Mouse (Mus musculus) limb, embryonic 11.5 days (tissue): ENCODE measurements around the gene Asap2. TPM values are rescaled to one million over a fixed set of nuclear protein-coding genes. Genes with fewer than 3 reads are reported as not detected.

Experiments used
- ATAC-seq: fragments of 200-750 bp; cut with Nextera tagmentation; 2 replicates; pipeline ENCODE4 v1.8.0; 2017; ENCODE audit warnings: low read depth; ENCODE audit not compliant: insufficient number of reproducible peaks, low FRiP score, low TSS enrichment
- DNase-seq: peaks from one replicate; pipeline ENCODE4 v3.0.0-alpha.2; 2015; ENCODE audit warnings: low spot score
- H3K27ac ChIP-seq: fragments of 300-500 bp; sonication (generic); replicated peaks from 2 replicates; pipeline ENCODE4 v1.5.1; 2014; ENCODE audit warnings: low read depth, mild to moderate bottlenecking, low read length
- H3K27me3 ChIP-seq: fragments of 300-500 bp; sonication (generic); 2 replicates; pipeline ENCODE4 v1.6.1; 2014; ENCODE audit warnings: mild to moderate bottlenecking, low read length, mixed read lengths; ENCODE audit not compliant: control insufficient read depth, insufficient read depth
- H3K36me3 ChIP-seq: fragments of 300-500 bp; sonication (generic); 2 replicates; pipeline ENCODE4 v1.6.1; 2014; ENCODE audit warnings: mild to moderate bottlenecking, low read length, moderate library complexity, mixed read lengths; ENCODE audit not compliant: control insufficient read depth, insufficient read depth
- H3K4me1 ChIP-seq: fragments of 300-500 bp; sonication (generic); 2 replicates; pipeline ENCODE4 v1.6.1; 2014; ENCODE audit warnings: low read length, mixed read lengths; ENCODE audit not compliant: control insufficient read depth, insufficient read depth
- H3K4me2 ChIP-seq: fragments of 300-500 bp; sonication (generic); 2 replicates; pipeline ENCODE4 v1.6.1; 2014; ENCODE audit warnings: low read depth, mild to moderate bottlenecking, moderate library complexity; ENCODE audit not compliant: severe bottlenecking
- H3K4me3 ChIP-seq: fragments of 300-500 bp; sonication (generic); 2 replicates; pipeline ENCODE4 v1.5.1; 2014; ENCODE audit warnings: low read depth, low read length
- H3K9ac ChIP-seq: fragments of 300-500 bp; sonication (generic); 2 replicates; pipeline ENCODE4 v1.6.1; 2014; ENCODE audit warnings: mild to moderate bottlenecking, low read length
- H3K9me3 ChIP-seq: fragments of 300-500 bp; sonication (generic); 2 replicates; pipeline ENCODE4 v1.6.1; 2016; ENCODE audit warnings: low read length; ENCODE audit not compliant: control insufficient read depth
- WGBS: fragments of 180-500 bp; shearing (Covaris S2); extraction: QIAGEN DNeasy Blood & Tissue Kit; methylation state at CpG from one replicate; pipeline ENCODE4 v1.1.7; 2014; 5-methylcytosine and 5-hydroxymethylcytosine counted together
- polyA plus RNA-seq: library from polyadenylated mRNA; unstranded; fragments of >200 nt; fragmentation: Nextera tagmentation; extraction: Ambion mirVana; gene quantifications from 2 replicates; pipeline ENCODE4 v1.2.1, GENCODE M21; 2014

The Asap2 gene
- polyA plus RNA-seq, 1 experiment from 2014 or later: 19.0 TPM

- H3K4me3 ChIP-seq: no peak overlapping the region
- no peaks in the 10 kb centered on the region for H3K9me3 ChIP-seq
- H3K27me3 ChIP-seq: no peaks in the 10 kb centered on the region
- 82% methylated on average over 8 of the region's 8 CpGs for WGBS
- no peak for ATAC-seq
- H3K4me1 ChIP-seq: no peaks in the 10 kb centered on the region
- H3K27ac ChIP-seq: no peak overlapping the region
- DNase-seq: no peak
- H3K9ac ChIP-seq: no peak overlapping the region
- H3K36me3 ChIP-seq: no peaks in the 10 kb centered on the region
- no peak overlapping the region for H3K4me2 ChIP-seq
Measured at GRCm38 (mm10) chr12:21153279-21153707, 163.0 kb downstream of the Asap2 start.

GRCm38 (mm10) chr12:21155062-21155461 lies 164.8 kb downstream of the Asap2 start:
- Histone ChIP-seq H3K27me3 (no peaks in the 10 kb centered on the region), H3K36me3 (no peaks in the 10 kb centered on the region), H3K27ac (no peak overlapping the region), H3K4me3 (no peak overlapping the region), H3K4me2 (no peak overlapping the region), H3K9ac (no peak overlapping the region), H3K9me3 (no peaks in the 10 kb centered on the region), H3K4me1 (peaks cover 9% of the 10 kb centered on the region; the same call in 1 of the 2 replicates)
- WGBS: 64% methylated on average over 4 of the region's 4 CpGs
- DNase-seq: no peak
- ATAC-seq: no peak

DNA sequence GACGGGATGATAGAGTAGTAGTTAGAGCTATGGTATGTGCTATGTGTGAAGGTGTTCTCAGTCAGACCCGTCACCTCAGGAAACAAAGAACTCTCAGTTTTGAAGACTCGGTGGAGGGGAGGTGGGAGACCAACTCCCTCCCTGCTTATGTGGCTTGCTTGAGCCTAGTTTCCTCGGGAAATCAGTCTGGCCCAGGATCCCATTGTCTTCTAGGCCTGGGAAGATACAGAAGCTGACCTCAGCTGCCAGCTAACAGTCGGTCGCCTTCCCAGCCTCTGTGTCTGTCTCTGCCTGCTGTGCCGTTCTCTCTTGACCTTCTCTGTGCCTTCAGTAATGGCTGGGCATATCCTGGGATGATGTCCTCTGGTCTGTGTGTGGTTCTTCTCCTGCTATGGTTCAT lies 169.0 kb downstream of the Asap2 start:
- Histone ChIP-seq H3K9ac (no peak overlapping the region), H3K4me3 (no peak overlapping the region), H3K4me1 (peaks cover 19% of the 10 kb centered on the region), H3K9me3 (no peaks in the 10 kb centered on the region), H3K27ac (no peak overlapping the region), H3K36me3 (no peaks in the 10 kb centered on the region), H3K27me3 (no peaks in the 10 kb centered on the region), H3K4me2 (no peak overlapping the region)
- no peak for DNase-seq
- WGBS: 79% methylated on average over 7 of the region's 7 CpGs
- ATAC-seq: no peak

- Histone ChIP-seq H3K4me1 (peaks cover 23% of the 10 kb centered on the region), H3K4me3 (no peak overlapping the region), H3K4me2 (no peak overlapping the region), H3K36me3 (no peaks in the 10 kb centered on the region), H3K9ac (no peak overlapping the region), H3K9me3 (no peaks in the 10 kb centered on the region), H3K27ac (no peak overlapping the region), H3K27me3 (no peaks in the 10 kb centered on the region)
- no peak for DNase-seq
- ATAC-seq: no peak
- 80% methylated on average over 8 of the region's 8 CpGs for WGBS
Measured at GRCm38 (mm10) chr12:21160327-21160828, 170.1 kb downstream of the Asap2 start.

GRCm38 (mm10) chr12:21161841-21162240 lies 171.6 kb downstream of the Asap2 start:
- H3K9me3 ChIP-seq: no peaks in the 10 kb centered on the region
- no peak overlapping the region for H3K27ac ChIP-seq
- no peak overlapping the region for H3K9ac ChIP-seq
- no peaks in the 10 kb centered on the region for H3K36me3 ChIP-seq
- H3K4me2 ChIP-seq: no peak overlapping the region
- no peak for DNase-seq
- peaks cover 36% of the 10 kb centered on the region for H3K4me1 ChIP-seq
- no peak for ATAC-seq
- no peak overlapping the region for H3K4me3 ChIP-seq
- 89% methylated on average over 4 of the region's 4 CpGs for WGBS
- H3K27me3 ChIP-seq: no peaks in the 10 kb centered on the region

GRCm38 (mm10) chr12:21163706-21164105 lies 173.4 kb downstream of the Asap2 start:
- no peaks in the 10 kb centered on the region for H3K9me3 ChIP-seq
- no peak overlapping the region for H3K4me2 ChIP-seq
- peaks cover 42% of the 10 kb centered on the region for H3K4me1 ChIP-seq
- no peaks in the 10 kb centered on the region for H3K27me3 ChIP-seq
- H3K4me3 ChIP-seq: no peak overlapping the region
- no peak overlapping the region for H3K9ac ChIP-seq
- no peak for ATAC-seq
- no peaks in the 10 kb centered on the region for H3K36me3 ChIP-seq
- H3K27ac ChIP-seq: no peak overlapping the region
- 19% methylated on average over 3 of the region's 3 CpGs for WGBS
- DNase-seq: no peak

- Histone ChIP-seq H3K36me3 (0 out of 2 replicates have a peak, but pooled peaks cover 2% of the 10 kb centered on the region), H3K4me3 (no peak overlapping the region), H3K9me3 (no peaks in the 10 kb centered on the region), H3K4me1 (peaks cover 41% of the 10 kb centered on the region), H3K4me2 (no peak overlapping the region), H3K9ac (no peak overlapping the region), H3K27ac (peak overlapping the region; percentile 26; the same call in 1 of the 2 replicates), H3K27me3 (no peaks in the 10 kb centered on the region)
- ATAC-seq (peak; percentile 23; the same call in 1 of the 2 replicates), DNase-seq (peak; percentile 44)
- 21% methylated on average over 8 of the region's 8 CpGs for whole genome bisulfite sequencing
Measured at GRCm38 (mm10) chr12:21164251-21164650, 174.0 kb downstream of the Asap2 start.

GRCm38 (mm10) chr12:21165157-21165556 lies 174.9 kb downstream of the Asap2 start:
- DNase-seq: no peak
- no peaks in the 10 kb centered on the region for H3K27me3 ChIP-seq
- no peaks in the 10 kb centered on the region for H3K9me3 ChIP-seq
- peaks cover 7% of the 10 kb centered on the region; the same call in 1 of the 2 replicates for H3K36me3 ChIP-seq
- no peak overlapping the region for H3K9ac ChIP-seq
- no peak overlapping the region for H3K27ac ChIP-seq
- no peak for ATAC-seq
- no peak overlapping the region for H3K4me3 ChIP-seq
- WGBS: 88% methylated on average over 3 of the region's 3 CpGs
- no peak overlapping the region for H3K4me2 ChIP-seq
- peaks cover 32% of the 10 kb centered on the region for H3K4me1 ChIP-seq

DNA sequence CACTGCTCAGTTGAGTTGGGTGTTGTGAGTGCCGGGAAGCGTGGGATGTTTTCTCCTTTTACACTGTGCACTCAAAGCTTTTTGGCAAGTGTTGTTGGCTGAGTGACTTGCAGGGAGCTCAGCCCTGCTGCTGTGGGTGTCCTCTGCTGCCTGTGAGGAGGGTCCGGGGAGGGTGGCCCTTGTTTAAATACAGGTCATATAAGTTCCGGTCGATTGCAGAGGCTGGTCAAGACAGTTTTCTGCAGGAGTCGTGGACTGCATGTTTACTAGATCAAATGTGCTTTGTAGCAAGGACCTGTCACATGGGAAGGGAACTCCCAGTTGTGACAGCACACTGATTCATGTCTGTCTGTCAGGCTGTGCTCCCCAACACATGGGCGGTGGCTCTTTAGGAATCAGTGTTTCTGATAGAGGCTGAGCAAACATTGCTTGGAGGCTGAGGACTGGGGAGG lies 175.7 kb downstream of the Asap2 start:
- no peak overlapping the region for H3K4me2 ChIP-seq
- H3K4me1 ChIP-seq: peaks cover 30% of the 10 kb centered on the region
- no peak overlapping the region for H3K27ac ChIP-seq
- no peak overlapping the region for H3K4me3 ChIP-seq
- no peak for ATAC-seq
- H3K9ac ChIP-seq: no peak overlapping the region
- peaks cover 7% of the 10 kb centered on the region; the same call in 1 of the 2 replicates for H3K36me3 ChIP-seq
- no peaks in the 10 kb centered on the region for H3K27me3 ChIP-seq
- no peaks in the 10 kb centered on the region for H3K9me3 ChIP-seq
- 58% methylated on average over 7 of the region's 7 CpGs for WGBS
- DNase-seq: no peak
